In the genomic region with DNA sequence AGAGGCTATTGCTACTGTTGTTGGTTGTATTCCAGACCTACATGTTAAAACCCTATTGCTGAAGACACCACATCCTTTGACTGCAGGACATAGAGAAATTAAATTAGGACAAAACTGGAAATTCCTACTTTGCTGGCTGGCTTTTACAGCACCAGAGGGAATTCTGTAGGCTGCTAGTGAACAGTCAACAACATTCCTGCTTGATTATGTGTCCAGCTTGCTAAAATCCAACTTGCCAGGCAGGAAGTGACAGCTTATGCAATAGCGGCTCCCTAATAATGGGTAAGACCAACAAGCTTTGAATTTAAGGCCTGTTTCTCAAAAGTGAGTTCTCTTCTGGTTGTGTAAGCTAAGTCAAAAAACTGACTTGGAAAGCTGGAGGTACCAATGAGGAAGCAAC, we compare ENCODE assay signal across 13 mouse cellular contexts.
DNase-seq lines count a peak whose midpoint lies in the region; ATAC-seq lines count a peak whose summit lies in the region.
"Had no signal": no experiment of that assay in that cellular context is flagged by ENCODE, and none has a peak within 500 bp of the region (broad histone marks: within the 10 kb centered on the region; RNA-seq: fewer than 3 reads in every experiment).

No protein-coding gene starts in this region.

- peak; percentile 98 for DNase-seq in heart, adult 11 months
- peak; percentile 86 for DNase-seq in adipocyte (ENCODE audit: low spot score)
- DNase-seq in heart, adult 9 months (ENCODE audit: low spot score in 2 of 2): peak; percentile 82 to 88
- peak; percentile 63 for DNase-seq in lung, postnatal 10 days
- no peak for DNase-seq in layer of hippocampus, postnatal 25 days (ENCODE audit: extremely low spot score in 1 of 2, low spot score in 1 of 2)
- DNase-seq: embryo, embryonic 11 days had no signal

- H3K9ac ChIP-seq in heart, embryonic 11.5 days (ENCODE audit: low read depth, low read length): no peak overlapping the region
- no peak overlapping the region for H3K9ac ChIP-seq in midbrain, embryonic 16.5 days (ENCODE audit: low read depth, low read length)
- H3K9ac ChIP-seq: hindbrain, embryonic 13.5 days; midbrain, embryonic 12.5 days had no signal

- H3K4me3 ChIP-seq in heart, embryonic 11.5 days (ENCODE audit: low read depth, low read length): no peak overlapping the region
- H3K4me3 ChIP-seq in midbrain, embryonic 16.5 days (ENCODE audit: low read depth, low read length): no peak overlapping the region
- H3K4me3 ChIP-seq: hindbrain, embryonic 13.5 days; midbrain, embryonic 12.5 days had no signal

- no peaks in the 10 kb centered on the region for H3K4me1 ChIP-seq in heart, embryonic 11.5 days (ENCODE audit: control insufficient read depth, insufficient read depth, low read length)
- no peaks in the 10 kb centered on the region for H3K4me1 ChIP-seq in midbrain, embryonic 16.5 days (ENCODE audit: control insufficient read depth, insufficient read depth, low read length)
- H3K4me1 ChIP-seq: hindbrain, embryonic 13.5 days; midbrain, embryonic 12.5 days had no signal

- H3K36me3 ChIP-seq in heart, embryonic 11.5 days (ENCODE audit: control insufficient read depth, insufficient read depth, low read length): no peaks in the 10 kb centered on the region
- H3K36me3 ChIP-seq in midbrain, embryonic 16.5 days (ENCODE audit: control insufficient read depth, insufficient read depth, low read length): no peaks in the 10 kb centered on the region
- H3K36me3 ChIP-seq: hindbrain, embryonic 13.5 days; midbrain, embryonic 12.5 days had no signal

- WGBS in heart, embryonic 11.5 days (ENCODE audit: insufficient replicate concordance): 66% methylated on average over 1 of the region's 1 CpGs
- WGBS in midbrain, embryonic 16.5 days: 87% methylated on average over 1 of the region's 1 CpGs

- H3K27me3 ChIP-seq in heart, embryonic 11.5 days (ENCODE audit: control insufficient read depth, insufficient read depth, low read length): no peaks in the 10 kb centered on the region
- H3K27me3 ChIP-seq in midbrain, embryonic 16.5 days (ENCODE audit: control insufficient read depth, insufficient read depth, low read depth, low read length): no peaks in the 10 kb centered on the region
- H3K27me3 ChIP-seq: hindbrain, embryonic 13.5 days; midbrain, embryonic 12.5 days had no signal

- no peak overlapping the region for H3K4me2 ChIP-seq in heart, embryonic 11.5 days
- H3K4me2 ChIP-seq in midbrain, embryonic 16.5 days (ENCODE audit: low read length): no peak overlapping the region
- H3K4me2 ChIP-seq: hindbrain, embryonic 13.5 days; liver, embryonic 11.5 days; midbrain, embryonic 12.5 days had no signal

- no peaks in the 10 kb centered on the region for H3K9me3 ChIP-seq in heart, embryonic 11.5 days (replicated peaks; ENCODE audit: control insufficient read depth, low read length)
- H3K9me3 ChIP-seq in midbrain, embryonic 16.5 days (replicated peaks; ENCODE audit: control insufficient read depth, low read length, poor library complexity, severe bottlenecking): no peaks in the 10 kb centered on the region
- H3K9me3 ChIP-seq: hindbrain, embryonic 13.5 days; midbrain, embryonic 12.5 days had no signal

- ATAC-seq in heart, embryonic 11.5 days (replicated peaks; ENCODE audit: insufficient number of reproducible peaks, low FRiP score, low TSS enrichment): no peak
- no peak for ATAC-seq in monocyte, adult 5-6 weeks (replicated peaks; ENCODE audit: insufficient number of reproducible peaks, low FRiP score, low TSS enrichment, poor library complexity, severe bottlenecking)
- ATAC-seq in midbrain, embryonic 16.5 days: no peak
- ATAC-seq: forebrain, embryonic 16.5 days had no signal

- H3K27ac ChIP-seq in heart, embryonic 11.5 days (ENCODE audit: low read depth, low read length): no peak overlapping the region
- H3K27ac ChIP-seq in midbrain, embryonic 16.5 days (ENCODE audit: low read length): no peak overlapping the region
- H3K27ac ChIP-seq: hindbrain, embryonic 13.5 days; midbrain, embryonic 12.5 days had no signal

Comparison
In these comparisons a context has a peak if more than half of its experiments do, and no peak if none do; other contexts are left out.
1. DNase-seq: peak in heart, adult 11 months (single experiment), adipocyte (single experiment), heart, adult 9 months (2 of 2) and lung, postnatal 10 days (single experiment); none in layer of hippocampus, postnatal 25 days (0 of 2).